Mouse (Mus musculus) MEL (cell line): ENCODE results near the gene Eci1.
A peak's percentile ranks its signal among the peaks of the same experiment; 100 is the strongest.

ENCODE experiments used
- CHD1 ChIP-seq: IDR thresholded peaks from 2 replicates; pipeline ENCODE4 v1.6.1; 2012; ENCODE audit warnings: low read depth, mild to moderate bottlenecking, inconsistent platforms, low read length, improper control_type of control experiment
- CTCF ChIP-seq, 3 experiments: IDR thresholded peaks in 2 of 3; conservative IDR thresholded peaks in 1 of 3; 2 replicates each; pipeline ENCODE4 v1.5.1; 2011 to 2012; ENCODE audit warnings: low read length in 3 of 3, low read depth in 2 of 3, mild to moderate bottlenecking in 2 of 3, improper control_type of control experiment in 1 of 3, inconsistent platforms in 1 of 3, mixed read lengths in 1 of 3, moderate library complexity in 1 of 3; ENCODE audit not compliant: control insufficient read depth in 1 of 3, insufficient read depth in 1 of 3, poor library complexity in 1 of 3, severe bottlenecking in 1 of 3
- GATA1 ChIP-seq: IDR thresholded peaks from 2 replicates; pipeline ENCODE4 v1.6.1; 2011; ENCODE audit warnings: low read depth, low read length, improper control_type of control experiment
- MAFK ChIP-seq: IDR thresholded peaks from 2 replicates; pipeline ENCODE4 v1.6.1; 2011; ENCODE audit warnings: low read depth, mild to moderate bottlenecking, low read length, improper control_type of control experiment, borderline replicate concordance
- MAX ChIP-seq: IDR thresholded peaks from 2 replicates; pipeline ENCODE4 v1.6.1; 2011; ENCODE audit warnings: low read length, improper control_type of control experiment
- POLR2A ChIP-seq, 2 experiments: IDR thresholded peaks; 2 replicates each; pipeline ENCODE4 v1.6.1; 2011 to 2012; ENCODE audit warnings: low read length in 2 of 2, mild to moderate bottlenecking in 2 of 2, control low read depth in 1 of 2, improper control_type of control experiment in 1 of 2, low read depth in 1 of 2, moderate library complexity in 1 of 2; ENCODE audit not compliant: control insufficient read depth in 1 of 2, insufficient read depth in 1 of 2, poor library complexity in 1 of 2
- POLR2AphosphoS5 ChIP-seq: IDR thresholded peaks from 2 replicates; pipeline ENCODE4 v1.6.1; 2012; ENCODE audit warnings: low read depth, borderline replicate concordance, mild to moderate bottlenecking, inconsistent platforms, low read length, moderate library complexity, mixed read lengths
- RCOR1 ChIP-seq: IDR thresholded peaks from 2 replicates; pipeline ENCODE4 v1.6.1; 2012; ENCODE audit warnings: low read depth, mild to moderate bottlenecking, inconsistent platforms, low read length, improper control_type of control experiment
- SMC3 ChIP-seq: IDR thresholded peaks from 2 replicates; pipeline ENCODE4 v1.6.1; 2011; ENCODE audit warnings: low read depth, low read length, improper control_type of control experiment
- USF1 ChIP-seq: IDR thresholded peaks from 2 replicates; pipeline ENCODE4 v1.6.1; 2014; ENCODE audit warnings: low read depth, mild to moderate bottlenecking, inconsistent platforms, low read length, improper control_type of control experiment, moderate library complexity
- USF2 ChIP-seq, 2 experiments: IDR thresholded peaks; 2 replicates each; pipeline ENCODE4 v1.6.1; 2011 to 2012; ENCODE audit warnings: improper control_type of control experiment in 2 of 2, low read length in 2 of 2, borderline replicate concordance in 1 of 2, inconsistent platforms in 1 of 2, low read depth in 1 of 2, mild to moderate bottlenecking in 1 of 2; ENCODE audit not compliant: insufficient read depth in 1 of 2
- ZNF384 ChIP-seq: IDR thresholded peaks from 2 replicates; pipeline ENCODE4 v1.6.1; 2012; ENCODE audit warnings: low read depth, mild to moderate bottlenecking, inconsistent platforms, low read length, improper control_type of control experiment

DNA sequence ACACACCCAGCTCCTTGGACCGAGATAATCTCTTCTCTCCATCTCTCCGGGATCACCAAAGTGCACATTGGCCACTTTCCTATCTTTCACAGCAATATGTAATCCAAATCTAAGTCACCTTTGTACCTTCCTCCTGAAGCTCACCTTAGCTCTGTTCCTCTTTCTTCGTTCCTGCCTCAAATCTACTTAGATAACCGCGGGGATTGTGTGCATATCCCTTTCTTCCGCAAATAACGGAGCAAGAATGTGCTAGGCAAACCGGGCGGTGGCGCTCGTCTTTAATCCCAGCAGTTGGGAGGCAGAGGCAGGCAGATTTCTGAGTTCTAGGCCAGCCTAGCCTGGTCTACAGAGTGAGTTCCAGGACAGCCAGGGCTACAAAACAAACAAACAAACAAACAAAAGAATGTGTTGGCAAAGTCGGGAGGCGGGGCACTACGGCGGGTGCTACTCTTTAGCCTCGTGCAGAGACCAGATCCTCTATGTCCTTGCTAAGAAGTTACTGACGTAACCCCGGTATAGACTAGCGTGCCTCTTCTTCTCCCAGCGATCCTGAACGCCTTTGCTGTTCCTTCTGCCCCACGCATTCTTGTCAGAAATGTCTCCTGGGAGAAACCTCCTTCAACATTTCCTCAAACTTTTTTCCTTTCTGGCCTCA, 12.8 kb upstream of the Eci1 start:
- TF ChIP-seq MAFK (no peak), GATA1 (peak; percentile 71), POLR2A (IDR thresholded peaks at IDR 0.05; ENCODE audit: control insufficient read depth in 1 of 2, insufficient read depth in 1 of 2, low read depth in 1 of 2, low read length in 2 of 2, poor library complexity in 1 of 2) (no peak), CTCF (IDR thresholded peaks at IDR 0.05 in 2 of 3, conservative IDR thresholded peaks at IDR 0.05 in 1 of 3; ENCODE audit: control insufficient read depth in 1 of 3, insufficient read depth in 1 of 3, low read depth in 2 of 3, low read length in 3 of 3, poor library complexity in 1 of 3, severe bottlenecking in 1 of 3) (peak; percentile 11 to 43 (median 38); a peak in 4 of 6 replicates), USF2 (IDR thresholded peaks at IDR 0.05; ENCODE audit: borderline replicate concordance in 1 of 2, insufficient read depth in 1 of 2, low read depth in 1 of 2, low read length in 2 of 2) (no peak), USF1 (no peak), MAX (no peak), SMC3 (peak; percentile 23; the same call in 1 of the 2 replicates), RCOR1 (peak; percentile 31; the same call in 1 of the 2 replicates), CHD1 (no peak), POLR2AphosphoS5 (no peak), ZNF384 (no peak)
